Mouse (Mus musculus): Measurements from ENCODE around the gene Nampt. TPM values are rescaled to one million over a fixed set of nuclear protein-coding genes. Genes with fewer than 3 reads are reported as not detected.

Nampt gene
- total RNA-seq, 2 experiments from 2014 or later: 73.7 to 121 TPM

- DNase-seq: no peak
These were observed 81.7 kb downstream of the Nampt start for GRCm38 (mm10) chr12:32901005-32901404.

Other genes starting within 250 kb of the Nampt start
- 100 to 1,000 TPM; 101 to 129 TPM for gene Sypl, start 134.3 kb downstream of the Nampt start, total RNA-seq (2021)